Comparison of ENCODE assay signal across 30 mouse cellular contexts in genomic region chr17:24651835-24652234, GRCm38 (mm10). TPM values are rescaled to one million over a fixed set of nuclear protein-coding genes. Genes with fewer than 3 reads are reported as not detected.
DNase-seq lines count a peak whose midpoint lies in the region; ATAC-seq lines count a peak whose summit lies in the region.
"Had no signal": no experiment of that assay in that cellular context is flagged by ENCODE, and none has a peak within 500 bp of the region (broad histone marks: within the 10 kb centered on the region; RNA-seq: fewer than 3 reads in every experiment).

No protein-coding gene starts in this region.

- H3K9ac ChIP-seq in kidney, embryonic 15.5 days: 0 out of 2 replicates have a peak overlapping the region, but pooled peaks have one; percentile 3
- H3K9ac ChIP-seq in hindbrain, embryonic 12.5 days: no peak overlapping the region
- H3K9ac ChIP-seq: embryonic facial prominence, embryonic 15.5 days; forebrain, postnatal 0 days; heart, embryonic 15.5 days; hindbrain, embryonic 13.5 days; intestine, embryonic 15.5 days had no signal

- H3K27me3 ChIP-seq in kidney, embryonic 15.5 days: peaks cover 20% of the 10 kb centered on the region
- H3K27me3 ChIP-seq in hindbrain, embryonic 12.5 days: peaks cover 54% of the 10 kb centered on the region

- H3K36me3 ChIP-seq in kidney, embryonic 15.5 days: no peaks in the 10 kb centered on the region
- H3K36me3 ChIP-seq in hindbrain, embryonic 12.5 days: no peaks in the 10 kb centered on the region
- H3K36me3 ChIP-seq: embryonic facial prominence, embryonic 15.5 days; heart, embryonic 10.5 days; heart, embryonic 15.5 days; hindbrain, embryonic 13.5 days; intestine, embryonic 15.5 days had no signal

- H3K4me2 ChIP-seq in kidney, embryonic 15.5 days: no peak overlapping the region
- no peak overlapping the region for H3K4me2 ChIP-seq in hindbrain, embryonic 12.5 days (replicated peaks)
- H3K4me2 ChIP-seq: embryonic facial prominence, embryonic 15.5 days; heart, embryonic 15.5 days; hindbrain, embryonic 13.5 days; intestine, embryonic 15.5 days had no signal

- peaks cover 36% of the 10 kb centered on the region for H3K4me1 ChIP-seq in kidney, embryonic 15.5 days
- H3K4me1 ChIP-seq in hindbrain, embryonic 12.5 days: peaks cover 14% of the 10 kb centered on the region

- no peak overlapping the region for H3K4me3 ChIP-seq in kidney, embryonic 15.5 days (replicated peaks)
- H3K4me3 ChIP-seq in hindbrain, embryonic 12.5 days: no peak overlapping the region
- H3K4me3 ChIP-seq: embryonic facial prominence, embryonic 15.5 days; heart, embryonic 10.5 days; heart, embryonic 15.5 days; hindbrain, embryonic 13.5 days; intestine, embryonic 15.5 days had no signal

- no peaks in the 10 kb centered on the region for H3K9me3 ChIP-seq in kidney, embryonic 15.5 days (replicated peaks)
- no peaks in the 10 kb centered on the region for H3K9me3 ChIP-seq in hindbrain, embryonic 12.5 days (replicated peaks)
- H3K9me3 ChIP-seq: embryonic facial prominence, embryonic 15.5 days; heart, embryonic 10.5 days; heart, embryonic 15.5 days; hindbrain, embryonic 13.5 days; intestine, embryonic 15.5 days had no signal

- 65% methylated on average over 3 of the region's 3 CpGs for WGBS in kidney, embryonic 15.5 days
- 71% methylated on average over 3 of the region's 3 CpGs for WGBS in hindbrain, embryonic 12.5 days

- intact Hi-C loops in heart, postnatal 25 days (cut with DNase I): loop anchor here (5.0 kb wide), 1 partner anchor 125 kb away; the partner anchor contains the start of gene Traf7

- DNase-seq in heart, adult 11 months: peak; percentile 90
- no peak for DNase-seq in heart, postnatal 25 days (ENCODE audit: low spot score)
- no peak for DNase-seq in kidney, adult 8-10 months
- DNase-seq: adrenal gland, adult 2 months; adrenal gland, postnatal 14 days; cerebellum, adult 8-10 months; cerebellum, postnatal 10 days; cerebellum, postnatal 36 days; embryo, embryonic 11 days; forebrain, postnatal 0 days; gastrocnemius, postnatal 36 days; heart, postnatal 10 days; kidney, adult 11 months had no signal

- no peak overlapping the region for H3K27ac ChIP-seq in kidney, embryonic 15.5 days
- no peak overlapping the region for H3K27ac ChIP-seq in hindbrain, embryonic 12.5 days
- H3K27ac ChIP-seq: embryonic facial prominence, embryonic 15.5 days; heart, embryonic 10.5 days; heart, embryonic 15.5 days; hindbrain, embryonic 13.5 days; intestine, embryonic 15.5 days had no signal

- no peak for ATAC-seq in kidney, embryonic 15.5 days (replicated peaks; ENCODE audit: low FRiP score)
- ATAC-seq in granulocyte monocyte progenitor cell, adult 5-6 weeks (replicated peaks; ENCODE audit: poor library complexity, severe bottlenecking): 0 out of 2 replicates have a peak, but pooled peaks have one; percentile 8
- no peak for ATAC-seq in hindbrain, embryonic 12.5 days (ENCODE audit: low FRiP score)
- ATAC-seq: CD4-positive, CD25-positive, alpha-beta regulatory T cell, adult 4 months; forebrain, embryonic 14.5 days; forebrain, postnatal 0 days; hindbrain, embryonic 16.5 days; intestine, embryonic 15.5 days had no signal

RNA-seq across cellular contexts. Expression of gene Slc9a3r2, which starts 1.7 kb away (rescaled TPM):
- total RNA-seq in heart, postnatal 25 days (2021): 100 to 1,000 TPM in 1 of 2 experiments, 10 to 100 TPM in 1; 96.0 to 135 TPM
- polyA plus RNA-seq in kidney, embryonic 15.5 days (2015; fragmentation: Nextera tagmentation; extraction: Ambion mirVana): 101 and 106 TPM in 2 replicates
- 0.45 and 1.0 TPM in 2 replicates for total RNA-seq in granulocyte monocyte progenitor cell, adult 5-6 weeks (2014; fragmentation: Nextera tagmentation)
- 1.8 and 3.0 TPM in 2 replicates for total RNA-seq in granulocyte monocyte progenitor cell, adult 5-6 weeks (2017)
- polyA plus RNA-seq in hindbrain, embryonic 12.5 days (2016; fragmentation: Nextera tagmentation; extraction: Ambion mirVana): 39.2 and 39.6 TPM in 2 replicates
- polyA plus RNA-seq: CD4-positive, CD25-positive, alpha-beta regulatory T cell, adult 4 months had no signal

RNA-seq across cellular contexts. Expression of gene Npw, which starts 6.4 kb away (rescaled TPM):
- total RNA-seq in heart, postnatal 25 days (2021): not detected
- 0.35 and 0.43 TPM in 2 replicates for polyA plus RNA-seq in kidney, embryonic 15.5 days (2015; fragmentation: Nextera tagmentation; extraction: Ambion mirVana)
- not detected in 2 replicates for total RNA-seq in granulocyte monocyte progenitor cell, adult 5-6 weeks (2014; fragmentation: Nextera tagmentation)
- total RNA-seq in granulocyte monocyte progenitor cell, adult 5-6 weeks (2017): 0.82 TPM in 1 of 2 replicates, not detected in the other
- not detected in 2 replicates for polyA plus RNA-seq in hindbrain, embryonic 12.5 days (2016; fragmentation: Nextera tagmentation; extraction: Ambion mirVana)
- total RNA-seq: adrenal gland, adult 2 months; adrenal gland, postnatal 14 days; adrenal gland, postnatal 4 days; forebrain, postnatal 0 days; gastrocnemius, adult 8-10 months; gastrocnemius, postnatal 36 days; heart, adult 18-20 months; heart, postnatal 10 days; hematopoietic stem cell, adult 5-6 weeks; MEL had no signal
- polyA plus RNA-seq: CD4-positive, CD25-positive, alpha-beta regulatory T cell, adult 4 months; forebrain, embryonic 14.5 days; frontal cortex, adult 2 months; hindbrain, embryonic 13.5 days had no signal

RNA-seq across cellular contexts. Expression of gene Zfp598, which starts 17.7 kb away (rescaled TPM):
- 10 to 100 TPM; 17.5 to 17.9 TPM for total RNA-seq in heart, postnatal 25 days (2021)
- polyA plus RNA-seq in kidney, embryonic 15.5 days (2015; fragmentation: Nextera tagmentation; extraction: Ambion mirVana): 23.9 and 27.6 TPM in 2 replicates
- 18.2 and 40.4 TPM in 2 replicates for total RNA-seq in granulocyte monocyte progenitor cell, adult 5-6 weeks (2014; fragmentation: Nextera tagmentation)
- total RNA-seq in granulocyte monocyte progenitor cell, adult 5-6 weeks (2017): 16.1 and 17.8 TPM in 2 replicates
- polyA plus RNA-seq in hindbrain, embryonic 12.5 days (2016; fragmentation: Nextera tagmentation; extraction: Ambion mirVana): 23.0 and 25.2 TPM in 2 replicates

RNA-seq across cellular contexts. Expression of gene Nthl1, which starts 19.4 kb away (rescaled TPM):
- total RNA-seq in heart, postnatal 25 days (2021): 1 to 10 TPM; 2.8 to 3.4 TPM
- 20.0 and 20.6 TPM in 2 replicates for polyA plus RNA-seq in kidney, embryonic 15.5 days (2015; fragmentation: Nextera tagmentation; extraction: Ambion mirVana)
- total RNA-seq in granulocyte monocyte progenitor cell, adult 5-6 weeks (2014; fragmentation: Nextera tagmentation): 7.1 and 15.7 TPM in 2 replicates
- total RNA-seq in granulocyte monocyte progenitor cell, adult 5-6 weeks (2017): 11.8 and 13.7 TPM in 2 replicates
- 14.4 and 15.7 TPM in 2 replicates for polyA plus RNA-seq in hindbrain, embryonic 12.5 days (2016; fragmentation: Nextera tagmentation; extraction: Ambion mirVana)

RNA-seq across cellular contexts. Expression of gene Tsc2, which starts 19.4 kb away (rescaled TPM):
- 100 to 1,000 TPM in 1 of 2 experiments, 10 to 100 TPM in 1; 93.9 to 101 TPM for total RNA-seq in heart, postnatal 25 days (2021)
- polyA plus RNA-seq in kidney, embryonic 15.5 days (2015; fragmentation: Nextera tagmentation; extraction: Ambion mirVana): 60.8 and 71.0 TPM in 2 replicates
- 61.9 and 83.7 TPM in 2 replicates for total RNA-seq in granulocyte monocyte progenitor cell, adult 5-6 weeks (2014; fragmentation: Nextera tagmentation)
- 25.1 and 41.3 TPM in 2 replicates for total RNA-seq in granulocyte monocyte progenitor cell, adult 5-6 weeks (2017)
- 85.5 and 86.2 TPM in 2 replicates for polyA plus RNA-seq in hindbrain, embryonic 12.5 days (2016; fragmentation: Nextera tagmentation; extraction: Ambion mirVana)

Comparison
In these comparisons a context has a peak if more than half of its experiments do, and no peak if none do; other contexts are left out.
1. RNA of gene Slc9a3r2, which starts 1.7 kb away (total RNA-seq): 96.0 to 135 TPM in heart, postnatal 25 days; 0.45 to 3.0 TPM in granulocyte monocyte progenitor cell, adult 5-6 weeks; every median in the first group is over 10 times any median in the second.